Mouse (Mus musculus) embryo, embryonic 11.5 days (tissue): ENCODE measurements around the gene Slc30a2.
"Not testable (repeated sequence)": the region's sequence is repeated elsewhere in the genome, so short reads cannot be mapped to it uniquely, and the experiment has no call there.

Experiments used
- DNase-seq: peaks from one replicate; pipeline ENCODE4 v3.0.0-alpha.2; 2012; ENCODE audit warnings: low read depth, low spot score

The Slc30a2 gene

DNA sequence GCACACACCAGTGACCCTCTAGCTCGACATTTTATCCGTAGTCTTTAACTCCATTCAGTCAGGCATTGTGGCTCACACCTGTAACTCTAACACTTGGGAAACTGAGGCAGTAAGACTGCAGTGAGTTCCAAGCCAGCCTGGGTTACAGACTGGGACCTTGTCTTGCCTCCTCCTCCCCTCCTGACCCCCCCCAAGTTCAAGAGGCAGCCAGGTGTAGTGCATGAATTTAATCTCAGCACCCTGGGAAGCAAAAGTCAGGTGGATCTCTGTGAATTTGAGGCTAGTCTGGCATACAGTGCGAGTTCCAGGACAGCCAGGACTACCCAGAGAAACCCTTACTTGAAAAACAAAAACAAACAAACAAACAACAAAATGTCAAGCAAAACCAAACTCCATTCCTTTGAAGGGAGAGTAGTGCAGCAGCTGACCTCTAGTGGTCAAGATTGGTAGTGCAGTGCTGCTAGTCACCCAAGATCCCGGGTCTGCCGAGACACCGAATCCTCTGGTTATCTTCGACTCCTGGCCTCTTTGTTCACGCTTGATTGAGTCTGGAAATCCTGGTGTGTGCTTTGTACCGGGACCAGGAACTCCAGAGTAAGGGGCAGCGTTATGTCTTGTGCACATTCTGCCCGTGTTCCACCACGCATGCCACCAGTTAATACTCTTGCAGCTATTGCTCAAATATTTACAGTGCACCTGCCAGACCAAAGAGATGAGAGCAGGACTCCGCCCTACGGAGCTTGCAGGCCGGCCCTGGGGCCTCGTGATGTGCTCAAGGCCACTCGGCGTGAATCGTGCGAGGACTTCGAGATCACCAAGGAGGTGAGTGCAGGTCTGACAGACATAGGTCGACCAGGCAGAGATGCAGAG lies 13.8 kb downstream of the Slc30a2 start:
- peak; percentile 31 for DNase-seq

DNA sequence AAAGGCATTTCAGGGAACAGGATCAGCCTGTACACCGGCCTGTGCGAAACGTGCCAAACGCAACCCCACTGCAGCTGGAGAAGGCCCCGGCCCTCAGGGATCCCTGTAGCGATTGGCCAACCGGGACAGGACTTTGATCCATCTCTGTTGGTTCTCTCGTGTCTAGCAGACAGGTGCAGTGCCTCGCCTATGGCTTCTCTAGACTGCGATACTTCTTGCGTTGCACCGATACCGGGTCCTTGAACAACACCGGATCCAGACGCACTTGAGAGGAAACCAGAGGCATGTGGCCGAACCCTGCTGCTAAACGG lies 14.4 kb downstream of the Slc30a2 start:
- DNase-seq: no peak

DNA sequence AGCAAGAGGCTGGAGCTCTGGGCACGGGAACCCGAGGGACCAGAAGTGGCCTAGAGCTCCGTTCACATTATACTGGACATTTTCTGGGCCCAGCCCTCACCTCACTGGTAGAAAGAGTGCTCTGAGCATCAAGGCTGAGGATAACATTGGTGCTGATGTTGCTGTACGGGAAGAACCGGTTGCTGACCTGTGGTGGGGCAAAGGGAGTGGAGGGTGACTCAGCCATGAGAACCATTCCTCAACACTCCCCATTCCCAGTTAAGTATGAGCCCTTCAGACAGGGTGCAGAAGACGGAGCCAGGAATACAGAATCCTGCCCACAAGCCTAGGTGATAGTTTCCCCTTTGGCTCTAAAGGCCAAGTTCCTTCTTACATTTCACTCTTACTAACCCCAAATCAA lies 16.7 kb downstream of the Slc30a2 start:
- DNase-seq: no peak

DNA sequence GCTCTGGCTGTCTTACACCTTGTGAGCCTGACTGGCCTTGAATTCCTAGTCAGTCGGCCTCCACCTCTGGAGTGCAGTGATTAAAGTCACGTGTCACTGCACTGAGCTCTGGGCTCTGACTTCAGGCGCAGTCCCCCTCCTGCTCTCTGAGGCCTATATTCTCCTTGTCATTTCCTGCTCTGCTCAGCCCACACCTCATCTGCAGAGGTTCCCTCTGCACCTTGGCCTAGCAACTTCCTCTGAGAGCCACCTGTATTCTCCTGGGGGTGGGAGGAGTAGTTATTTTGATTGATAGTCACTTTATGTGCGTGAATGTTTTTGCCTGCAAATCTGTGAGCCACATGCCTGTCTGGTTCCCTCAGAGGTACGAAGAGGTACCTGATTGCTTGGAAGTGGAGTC lies 18.2 kb downstream of the Slc30a2 start:
- DNase-seq: no peak

DNA sequence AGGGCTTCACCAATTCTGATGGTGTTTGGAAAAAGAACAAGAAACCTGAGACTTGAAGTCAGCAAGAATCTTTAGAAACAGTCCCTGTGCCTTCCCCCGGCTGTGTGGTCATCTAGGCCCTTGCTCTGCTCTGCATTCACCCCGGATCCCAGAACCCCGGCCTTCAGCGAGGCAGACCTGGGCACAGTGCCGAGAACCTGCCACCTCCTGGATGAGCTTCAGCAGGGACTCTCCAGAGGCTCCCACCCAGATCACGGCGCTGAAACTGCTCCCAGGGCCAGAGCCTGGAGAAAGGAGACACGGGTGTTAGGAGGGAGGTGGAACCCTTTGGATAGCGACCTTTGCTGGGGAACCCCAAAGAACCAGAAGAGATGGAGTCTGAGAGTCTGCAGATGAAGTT lies 19.1 kb downstream of the Slc30a2 start:
- DNase-seq: no peak

DNA sequence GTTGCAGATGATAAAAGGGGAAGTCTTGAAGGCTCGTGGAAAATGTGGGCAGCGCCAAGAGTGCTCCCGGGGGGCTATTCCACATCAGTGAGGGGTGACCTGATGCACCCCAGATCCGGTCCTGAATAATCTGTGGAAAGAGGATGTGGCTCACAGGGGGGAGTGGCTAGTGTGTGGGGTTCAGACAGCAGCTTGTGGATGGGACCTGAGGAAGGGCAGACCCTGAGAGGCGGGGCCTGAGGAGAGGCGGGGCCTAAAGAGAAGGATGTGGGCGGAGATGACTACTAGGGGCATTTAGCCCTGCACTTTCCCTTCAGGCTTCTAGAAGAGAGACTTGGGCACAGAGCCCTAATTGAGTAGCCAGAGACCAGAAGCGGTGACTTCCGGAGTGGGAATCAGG lies 19.6 kb downstream of the Slc30a2 start:
- DNase-seq: no peak

DNA sequence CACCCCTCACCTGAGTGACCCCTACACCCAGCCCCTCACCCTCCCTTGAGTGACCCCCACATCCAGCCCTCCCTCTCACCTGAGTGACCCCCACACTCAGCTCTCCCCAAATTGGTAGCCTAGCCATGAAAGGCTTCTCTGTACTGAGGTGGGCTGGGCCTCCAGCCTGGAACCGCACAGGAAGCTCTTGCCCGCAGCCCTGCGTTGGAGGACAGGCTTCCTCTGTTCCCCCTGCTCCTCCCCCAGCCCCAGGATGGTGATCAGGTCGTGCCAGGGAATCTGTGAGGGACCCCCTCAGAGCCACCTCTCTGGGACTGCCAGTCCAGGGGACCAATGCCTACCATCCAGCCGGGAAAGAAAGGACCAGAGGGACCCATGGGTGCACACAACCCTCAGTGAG lies 22.3 kb downstream of the Slc30a2 start:
- DNase-seq: no peak

DNA sequence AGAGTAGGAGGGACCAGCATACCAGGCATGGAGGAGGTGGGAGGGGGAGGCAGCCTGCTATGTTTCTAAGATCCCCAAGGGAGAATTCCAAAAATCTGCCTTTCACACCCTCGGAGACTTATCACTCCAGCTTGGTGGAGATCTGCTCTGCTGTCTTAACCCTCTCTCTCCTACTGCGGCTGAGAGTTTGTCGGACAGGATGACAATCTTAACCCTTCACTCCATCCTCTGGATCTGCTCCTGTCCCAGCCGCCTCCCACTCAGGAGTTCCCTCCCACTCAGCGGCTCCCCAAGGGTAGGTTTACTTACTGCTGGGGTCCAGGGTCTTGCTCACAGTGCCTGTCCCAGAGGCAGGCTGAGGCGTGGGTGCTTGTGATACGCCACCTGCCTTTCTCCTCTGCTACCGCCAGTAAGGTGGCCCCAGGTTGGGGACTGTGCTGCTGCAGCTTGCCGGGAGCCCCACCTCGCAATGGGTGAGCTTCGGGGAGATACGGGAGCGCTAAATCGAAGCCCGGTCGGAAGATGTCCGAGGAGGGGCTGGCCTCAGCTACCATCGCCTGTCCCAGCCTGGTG lies 27.8 kb downstream of the Slc30a2 start:
- no peak for DNase-seq

DNA sequence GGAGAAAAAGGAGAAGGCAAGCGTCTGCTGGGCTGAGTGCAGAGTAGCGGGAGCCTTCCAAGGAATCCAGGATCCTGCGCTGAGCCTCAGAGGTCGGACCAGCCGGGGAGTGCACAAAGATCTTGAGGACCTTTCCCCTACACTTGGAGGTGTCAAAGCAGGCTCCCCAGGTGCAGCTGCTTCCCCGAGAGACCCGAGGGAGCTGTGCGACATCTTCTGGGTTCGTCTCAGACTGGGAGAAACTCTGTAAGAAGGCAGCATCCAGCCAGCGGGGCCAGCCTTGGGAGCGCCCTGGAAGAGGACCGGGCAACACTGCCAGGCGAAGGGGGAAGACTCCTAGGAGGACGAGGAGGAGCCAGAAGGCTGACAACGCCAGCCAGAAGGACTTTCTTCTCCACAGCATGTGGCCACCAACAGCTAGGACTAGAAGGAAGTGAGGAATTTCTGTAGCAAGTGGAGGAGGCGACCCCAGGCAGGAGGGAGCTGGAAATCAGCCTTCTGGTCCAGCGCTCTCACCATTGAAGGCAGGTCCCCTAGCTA lies 28.4 kb downstream of the Slc30a2 start:
- no peak for DNase-seq

DNA sequence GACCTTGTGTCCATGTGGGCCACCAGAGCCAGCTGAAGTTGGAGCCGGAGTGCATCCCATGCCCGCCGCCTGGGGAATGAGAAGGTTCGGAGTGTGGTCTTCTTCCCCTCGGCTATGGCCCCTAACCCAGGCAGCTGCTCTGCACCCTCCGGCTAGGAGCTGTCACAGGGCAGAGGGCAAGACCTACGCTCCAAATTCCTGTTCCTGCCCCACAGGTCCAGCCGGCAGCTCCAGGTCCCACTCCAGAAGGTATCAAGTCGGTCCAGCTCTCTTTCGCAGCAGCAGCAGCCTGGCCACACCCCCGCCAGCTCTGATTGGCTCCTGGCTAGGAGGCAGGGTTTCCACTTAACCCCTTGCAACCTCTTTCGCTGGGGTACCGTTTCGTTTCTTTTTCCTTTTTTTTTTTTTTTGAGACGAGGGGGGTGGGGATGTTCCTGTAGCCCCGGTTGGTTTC lies 29.3 kb downstream of the Slc30a2 start:
- peak; percentile 70 for DNase-seq

DNA sequence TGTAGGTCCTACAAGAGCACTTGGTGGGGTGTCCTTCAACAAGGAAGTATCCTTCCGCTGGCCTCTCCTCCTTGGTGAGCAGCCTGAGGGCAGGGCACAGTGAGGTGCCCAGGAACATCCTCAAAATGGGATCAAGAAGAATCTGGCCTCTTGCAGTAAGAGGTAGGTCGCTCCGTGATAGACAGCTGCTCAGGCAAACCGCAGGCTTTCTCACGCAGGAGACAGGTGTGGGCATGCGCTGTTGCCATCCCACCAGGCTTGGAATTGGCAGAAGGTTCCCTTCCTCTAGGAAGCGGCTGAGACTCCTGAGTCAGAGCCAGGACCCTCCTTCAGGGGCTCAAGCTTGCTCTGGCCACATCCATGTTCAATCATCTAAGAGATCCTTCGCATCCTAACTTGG lies 30.3 kb downstream of the Slc30a2 start:
- no peak for DNase-seq

DNA sequence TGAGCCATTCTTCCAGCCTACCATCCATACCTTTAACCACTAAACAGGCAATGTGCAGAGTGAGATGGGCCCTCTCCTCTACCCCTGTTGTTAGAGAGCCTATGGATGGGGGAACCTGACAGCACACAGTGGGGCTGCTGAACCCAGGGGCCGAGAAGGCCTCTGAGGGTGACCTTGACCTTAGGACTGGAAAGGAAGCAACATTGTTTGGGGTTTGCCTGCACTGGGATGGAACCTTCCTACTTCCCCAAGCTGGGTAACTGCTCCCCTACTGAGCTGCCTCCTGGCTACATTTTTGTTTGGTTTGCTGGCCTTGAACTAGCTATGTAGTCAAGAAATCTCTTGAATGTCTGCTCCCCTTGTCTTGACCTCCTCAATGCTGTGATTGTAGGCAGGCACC lies 31.3 kb downstream of the Slc30a2 start:
- no peak for DNase-seq

DNA sequence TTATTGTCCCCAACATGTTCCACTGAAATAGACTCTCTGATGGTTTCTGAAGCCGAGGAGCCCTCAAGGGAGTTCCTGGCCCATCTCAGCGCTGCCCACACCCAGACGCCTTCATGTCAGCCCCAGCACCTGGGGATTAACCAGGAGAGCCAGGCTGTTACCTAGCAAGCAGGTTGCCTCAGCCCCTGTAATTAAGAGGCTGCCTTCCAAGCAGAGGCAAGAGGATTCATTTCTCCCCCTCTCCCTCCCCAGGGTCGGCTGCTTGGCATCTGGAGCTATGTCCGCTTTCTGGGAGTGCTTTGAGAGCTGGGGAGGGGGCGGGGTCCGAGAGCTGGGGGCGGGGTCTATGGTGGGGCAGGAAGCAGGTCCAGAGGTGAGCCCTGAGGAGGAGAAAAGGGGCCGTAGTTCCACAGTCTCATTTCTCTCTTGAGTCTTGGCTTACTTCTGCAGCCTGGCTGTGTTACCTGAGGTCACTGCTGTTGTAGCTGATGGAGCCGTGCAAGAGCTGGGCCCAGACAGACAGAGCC lies 35.2 kb downstream of the Slc30a2 start:
- no peak for DNase-seq

DNA sequence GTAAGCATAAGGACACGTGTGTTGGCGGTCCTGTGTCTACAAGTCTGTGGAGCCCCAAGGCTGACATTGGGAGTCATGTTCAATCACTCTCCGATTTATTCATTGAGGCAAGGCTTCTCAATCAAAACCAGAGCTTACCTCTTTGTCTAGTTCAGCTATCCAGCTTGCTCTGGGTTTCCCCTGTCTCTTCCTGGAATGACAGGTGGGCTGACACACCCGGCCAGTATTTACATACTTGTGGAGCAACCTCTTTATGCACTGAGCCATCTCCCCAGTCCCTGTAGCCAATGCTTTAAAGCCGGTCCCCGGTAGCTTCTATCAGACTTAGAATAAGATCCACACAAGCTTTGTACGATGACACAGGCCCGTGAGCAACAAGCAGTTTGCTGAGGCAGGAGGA lies 36.5 kb downstream of the Slc30a2 start:
- no peak for DNase-seq

DNA sequence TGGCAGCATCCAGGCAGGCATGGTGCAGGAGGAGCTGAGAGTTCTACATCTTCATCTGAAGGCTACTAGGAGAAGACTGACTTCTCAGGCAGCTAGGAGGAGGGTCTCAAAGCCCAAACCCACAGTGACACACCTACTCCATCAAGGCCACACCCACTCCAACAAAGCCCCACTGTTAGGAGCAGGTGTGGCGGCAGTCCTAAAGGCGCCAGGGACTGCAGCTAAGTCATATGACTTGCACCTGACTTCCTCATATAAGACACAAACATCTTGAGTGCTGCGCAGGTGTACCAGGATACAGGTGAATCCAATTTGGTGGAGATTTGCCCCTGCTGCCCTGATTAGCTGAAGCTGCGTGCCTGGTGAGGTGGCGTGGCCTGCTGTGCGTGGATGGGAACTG lies 40.8 kb downstream of the Slc30a2 start, which contains the start of gene Extl1:
Gene Extl1, minus strand, starts transcription at position 101 of the 400 bp plus-strand sequence.
- not testable (repeated sequence) for DNase-seq

DNA sequence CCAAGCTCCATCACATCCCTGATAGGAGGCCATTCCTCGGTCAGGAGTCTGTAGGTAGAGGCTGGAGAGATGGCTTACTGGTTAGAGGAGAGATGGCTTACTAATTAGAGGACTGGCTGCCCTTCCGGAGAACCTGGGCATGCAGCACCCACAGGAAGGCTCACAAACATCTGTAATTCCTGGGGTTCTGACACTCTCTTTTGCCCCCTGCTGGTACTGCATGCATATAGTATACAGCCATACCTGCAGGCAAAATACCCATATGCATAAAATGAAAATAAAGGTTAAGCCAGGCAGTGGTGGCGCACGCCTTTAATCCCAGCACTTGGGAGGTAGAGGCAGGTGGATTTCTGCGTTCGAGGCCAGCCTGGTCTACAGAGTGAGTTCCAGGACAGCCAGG lies 44.3 kb downstream of the Slc30a2 start:
- no peak for DNase-seq

DNA sequence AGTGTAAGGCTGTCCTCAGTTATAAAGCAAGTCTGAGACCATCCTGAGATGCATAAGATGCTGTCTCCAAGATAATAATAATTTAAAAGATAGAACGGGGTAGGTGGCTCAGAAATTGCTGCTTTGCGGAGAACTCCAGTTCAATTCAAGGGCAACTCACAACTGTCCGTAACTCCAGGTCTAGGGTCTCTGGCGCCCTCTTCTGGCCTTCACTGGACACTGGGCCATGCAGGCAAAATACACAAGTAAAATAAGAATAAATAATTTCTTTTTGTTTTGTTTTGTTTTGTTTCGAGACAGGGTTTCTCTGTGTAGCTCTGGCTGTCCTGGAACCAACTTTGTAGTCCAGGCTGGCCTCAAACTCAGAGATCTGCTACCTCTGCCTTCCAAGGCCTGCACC lies 45.4 kb downstream of the Slc30a2 start:
- peak; percentile 69 for DNase-seq

DNA sequence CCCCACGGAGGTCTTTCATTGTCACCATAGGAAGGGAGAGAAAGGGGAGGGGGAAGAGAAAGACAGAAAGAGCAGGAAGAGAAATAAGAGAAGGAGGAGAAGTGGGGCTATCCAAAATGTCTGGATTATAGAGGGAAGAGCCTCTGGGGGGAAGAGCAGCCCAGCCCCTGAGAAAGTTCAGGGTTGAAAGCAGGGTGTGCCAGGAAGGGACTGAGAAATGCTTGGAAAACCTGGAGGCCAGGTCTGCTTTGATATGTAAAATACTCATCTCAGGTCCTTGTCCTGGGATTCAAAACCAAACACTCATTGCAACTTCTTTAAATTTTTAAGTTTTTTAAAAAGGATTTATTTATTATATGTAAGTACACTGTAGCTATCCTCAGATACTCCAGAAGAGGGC lies 48.7 kb downstream of the Slc30a2 start:
- no peak for DNase-seq

DNA sequence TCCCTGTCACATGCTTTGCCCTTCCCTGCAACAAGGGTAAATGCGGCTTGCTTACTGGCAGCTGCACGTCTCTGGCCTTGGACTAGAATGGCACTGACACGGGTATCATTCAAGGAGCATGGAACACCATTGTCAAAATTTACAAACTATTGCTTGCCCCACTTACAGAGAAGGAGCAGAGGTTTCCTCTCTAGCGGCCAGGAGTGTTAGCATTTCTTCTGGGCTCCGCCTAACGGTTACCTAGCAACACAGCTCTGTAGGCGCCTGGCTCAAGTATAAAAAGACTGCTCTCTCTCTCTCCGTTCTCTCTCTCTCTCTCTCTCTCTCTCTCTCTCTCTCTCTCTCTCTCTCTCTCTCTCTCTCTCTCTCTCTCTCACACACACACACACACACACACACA lies 49.6 kb downstream of the Slc30a2 start:
- DNase-seq: no peak

DNA sequence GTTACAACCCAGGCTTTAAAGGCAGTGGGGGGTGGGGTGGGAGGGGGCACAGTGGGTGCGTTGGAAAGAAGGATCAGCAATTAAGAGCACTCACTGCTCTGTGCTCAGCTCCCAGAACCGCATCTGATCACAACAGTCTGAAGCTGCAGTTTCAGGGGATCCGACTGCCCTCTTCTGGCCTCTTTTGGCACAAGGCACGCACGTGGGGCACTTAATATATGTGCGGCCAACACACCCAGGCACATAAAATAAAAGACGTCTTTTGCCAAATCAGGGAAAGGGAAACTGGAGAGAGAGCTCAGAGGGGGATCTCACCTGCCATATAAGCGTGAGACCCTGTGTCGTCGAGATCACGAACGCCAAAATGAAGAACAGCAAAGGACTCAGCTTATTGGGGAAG lies 50.0 kb downstream of the Slc30a2 start:
- DNase-seq: no peak

DNA sequence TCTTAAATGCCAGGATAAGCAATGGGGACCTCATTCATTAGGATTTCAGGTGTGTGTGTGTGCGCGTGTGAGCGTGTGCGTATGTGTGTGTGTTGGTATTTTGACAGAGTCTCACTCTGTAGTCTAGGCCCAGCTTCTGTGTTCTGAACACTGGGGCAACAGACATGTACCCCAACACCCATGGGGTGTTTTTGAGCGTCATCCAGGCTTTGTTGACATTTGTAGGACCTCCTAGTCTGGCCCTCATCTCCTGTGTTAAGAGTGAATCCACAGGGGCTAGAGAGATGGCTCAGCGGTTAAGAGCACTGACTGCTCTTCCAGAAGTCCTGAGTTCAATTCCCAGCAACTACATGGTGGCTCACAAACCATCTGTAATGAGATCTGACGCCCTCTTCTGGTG lies 52.2 kb downstream of the Slc30a2 start:
- no peak for DNase-seq

DNA sequence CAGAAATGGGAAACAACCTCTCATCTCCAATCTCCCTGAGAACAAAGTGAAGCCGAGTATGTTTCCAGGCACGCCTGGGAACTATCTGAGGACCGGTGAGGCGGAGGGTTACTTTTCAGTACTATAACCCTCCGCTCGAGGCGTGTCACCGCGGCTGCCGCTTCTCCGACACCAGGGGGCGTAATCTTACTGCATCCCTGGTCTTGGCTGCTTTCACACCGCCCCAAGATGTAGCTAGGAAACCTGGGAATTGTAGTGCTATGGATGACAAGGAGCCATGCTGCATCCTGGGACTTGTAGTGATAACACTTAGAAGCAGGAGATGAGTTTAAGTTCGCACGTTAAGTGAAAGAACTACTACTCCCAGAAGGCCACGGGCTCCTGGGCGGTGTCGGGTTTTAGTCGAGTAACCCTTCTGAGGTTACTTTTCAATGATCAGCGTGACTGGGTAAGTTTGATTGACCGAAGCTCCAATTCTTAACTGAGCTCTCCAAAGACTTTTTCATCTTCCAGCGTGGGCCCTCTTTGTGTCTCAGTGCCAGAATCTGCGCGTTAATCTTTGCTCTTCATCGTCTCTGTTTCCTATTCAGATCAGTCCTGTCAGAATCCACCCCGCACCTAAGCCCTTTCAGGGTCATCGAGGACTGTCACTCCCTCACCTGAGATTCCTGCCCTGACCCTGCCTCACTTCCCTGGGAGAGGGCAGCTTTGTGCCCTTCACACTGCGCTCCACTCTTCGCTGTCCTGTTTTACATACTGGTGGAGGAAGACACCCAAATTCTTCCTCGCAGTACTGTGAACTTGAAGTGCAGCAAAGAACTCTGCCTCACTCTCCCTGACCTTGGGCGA lies 53.2 kb downstream of the Slc30a2 start, which contains the start of gene Pafah2:
Gene Pafah2, plus strand, starts transcription at position 344 of the 849 bp plus-strand sequence.
- DNase-seq: peak; percentile 94
